Mouse (Mus musculus): ENCODE data around the gene Elf1.

- TF ChIP-seq POLR2A (IDR thresholded peaks at IDR 0.05; ENCODE audit: low read depth, low read length), result no peak
- TF ChIP-seq CTCF (IDR thresholded peaks at IDR 0.05; ENCODE audit: borderline replicate concordance, insufficient read depth, low read length), result no peak
These were observed 49.8 kb downstream of the Elf1 start for GRCm38 (mm10) chr14:79530761-79531160.
